Mouse (Mus musculus) heart, embryonic 11.5 days (tissue): ENCODE results near the gene Trir. TPM values are rescaled to one million over a fixed set of nuclear protein-coding genes. Genes with fewer than 3 reads are reported as not detected.

Experiments
- ATAC-seq: fragments of 200-750 bp; cut with Nextera tagmentation; replicated peaks from 2 replicates; pipeline ENCODE4 v1.8.0; 2017; ENCODE audit warnings: moderate library complexity; ENCODE audit not compliant: insufficient number of reproducible peaks, low FRiP score, low TSS enrichment
- H3K27ac ChIP-seq: fragments of 300-500 bp; sonication (generic); 2 replicates; pipeline ENCODE4 v1.5.1; 2014; ENCODE audit warnings: mild to moderate bottlenecking, low read depth, low read length
- H3K27me3 ChIP-seq: fragments of 300-500 bp; sonication (generic); 2 replicates; pipeline ENCODE4 v1.6.1; 2014; ENCODE audit warnings: mild to moderate bottlenecking, low read length, mixed read lengths; ENCODE audit not compliant: control insufficient read depth, insufficient read depth
- H3K36me3 ChIP-seq: fragments of 300-500 bp; sonication (generic); 2 replicates; pipeline ENCODE4 v1.6.1; 2014; ENCODE audit warnings: mild to moderate bottlenecking, low read length, moderate library complexity, mixed read lengths; ENCODE audit not compliant: control insufficient read depth, insufficient read depth
- H3K4me1 ChIP-seq: fragments of 300-500 bp; sonication (generic); 2 replicates; pipeline ENCODE4 v1.6.1; 2014; ENCODE audit warnings: low read length; ENCODE audit not compliant: control insufficient read depth, insufficient read depth
- H3K4me2 ChIP-seq: fragments of 300-500 bp; sonication (generic); 2 replicates; pipeline ENCODE4 v1.6.1; 2014; ENCODE audit warnings: mild to moderate bottlenecking, moderate library complexity
- H3K4me3 ChIP-seq: fragments of 300-500 bp; sonication (generic); 2 replicates; pipeline ENCODE4 v1.5.1; 2014; ENCODE audit warnings: low read depth, low read length
- H3K9ac ChIP-seq: fragments of 300-500 bp; sonication (generic); 2 replicates; pipeline ENCODE4 v1.6.1; 2014; ENCODE audit warnings: mild to moderate bottlenecking, low read depth, low read length, moderate library complexity
- H3K9me3 ChIP-seq: fragments of 300-500 bp; sonication (generic); replicated peaks from 2 replicates; pipeline ENCODE4 v1.6.1; 2016; ENCODE audit warnings: low read length; ENCODE audit not compliant: control insufficient read depth
- WGBS: fragments of 180-500 bp; shearing (Covaris S2); extraction: QIAGEN DNeasy Blood & Tissue Kit; methylation state at CpG from one replicate; pipeline ENCODE4 v1.1.7; 2014; ENCODE audit not compliant: insufficient replicate concordance; 5-methylcytosine and 5-hydroxymethylcytosine counted together
- polyA plus RNA-seq: library from polyadenylated mRNA; unstranded; fragments of >200 nt; fragmentation: Nextera tagmentation; extraction: Ambion mirVana; gene quantifications from 2 replicates; pipeline ENCODE4 v1.2.1, GENCODE M21; 2014

Gene Trir
- polyA plus RNA-seq, 1 experiment from 2014 or later = 101 TPM

DNA sequence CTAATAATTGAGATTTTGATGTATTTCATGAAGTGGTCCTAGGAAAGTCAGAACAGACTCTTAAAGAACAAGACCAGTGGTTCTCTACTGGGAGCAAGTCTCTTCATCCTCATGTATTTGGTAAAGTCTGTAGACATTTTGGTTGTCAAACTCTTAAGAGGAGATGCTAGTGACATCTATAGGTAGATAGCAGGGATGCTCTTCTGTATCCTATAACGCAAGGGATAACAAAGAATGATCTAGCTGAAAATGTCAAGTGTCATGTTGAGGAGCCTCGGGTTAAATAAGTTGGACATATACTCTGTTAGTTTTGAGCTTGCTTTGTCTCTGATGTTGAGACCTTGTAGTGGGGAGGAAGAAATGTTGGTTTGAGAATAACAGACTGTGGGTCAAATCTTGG lies 1.3 kb downstream of the Trir start:
- H3K4me1 ChIP-seq = peaks cover 31% of the 10 kb centered on the region
- peak overlapping the region; percentile 96 for H3K4me3 ChIP-seq
- peak overlapping the region; percentile 99 for H3K9ac ChIP-seq
- H3K27me3 ChIP-seq = no peaks in the 10 kb centered on the region
- H3K27ac ChIP-seq = no peak overlapping the region
- peaks cover 18% of the 10 kb centered on the region for H3K36me3 ChIP-seq
- no peaks in the 10 kb centered on the region for H3K9me3 ChIP-seq
- no peak for ATAC-seq
- WGBS = 26% methylated on average over 2 of the region's 2 CpGs
- peak overlapping the region; percentile 91 for H3K4me2 ChIP-seq

GRCm38 (mm10) chr8:85029271-85029670 lies 2.6 kb downstream of the Trir start:
- ATAC-seq = no peak
- Histone ChIP-seq H3K4me1 (peaks cover 29% of the 10 kb centered on the region), H3K9me3 (no peaks in the 10 kb centered on the region), H3K27ac (no peak overlapping the region), H3K4me3 (no peak overlapping the region), H3K36me3 (peaks cover 17% of the 10 kb centered on the region), H3K4me2 (0 out of 2 replicates have a peak overlapping the region, but pooled peaks have one; percentile 91), H3K27me3 (no peaks in the 10 kb centered on the region), H3K9ac (no peak overlapping the region)
- 85% methylated on average over 14 of the region's 14 CpGs for WGBS

DNA sequence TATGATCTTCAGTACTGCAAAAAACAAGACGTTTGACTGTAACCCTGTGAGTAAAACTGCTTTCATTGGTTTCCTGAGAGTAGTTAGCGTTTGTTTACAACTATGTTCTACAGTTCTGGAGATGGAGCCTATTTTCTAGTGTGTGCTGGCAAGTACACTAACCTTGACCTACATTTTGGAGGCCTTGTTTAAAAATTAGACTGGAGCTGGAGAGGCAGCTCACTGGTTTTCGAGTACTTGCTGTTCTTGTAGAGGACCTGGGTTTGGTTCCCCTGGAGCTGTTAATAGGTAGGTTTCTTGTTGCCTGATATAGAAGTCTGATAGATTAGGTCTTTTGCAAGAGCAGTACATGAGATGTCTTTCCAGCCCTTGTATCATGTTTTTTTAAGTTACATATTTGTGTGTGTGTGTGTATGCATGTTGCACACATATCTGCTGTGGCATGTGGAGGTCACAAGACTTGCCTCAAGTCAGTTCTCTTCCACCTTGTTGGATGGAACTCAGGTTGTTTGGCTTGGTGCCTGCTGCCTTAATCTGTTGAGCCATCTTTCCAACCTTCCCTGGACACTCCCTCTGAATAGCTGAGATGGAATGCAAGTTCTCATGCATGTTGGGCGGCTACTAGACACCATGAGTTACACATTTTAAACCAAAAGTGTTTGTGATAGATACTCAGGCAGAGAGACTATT lies 6.1 kb downstream of the Trir start:
- Histone ChIP-seq H3K4me2 (no peak overlapping the region), H3K27me3 (no peaks in the 10 kb centered on the region), H3K4me1 (peaks cover 27% of the 10 kb centered on the region), H3K9me3 (no peaks in the 10 kb centered on the region), H3K27ac (no peak overlapping the region), H3K4me3 (no peak overlapping the region), H3K9ac (no peak overlapping the region), H3K36me3 (peaks cover 17% of the 10 kb centered on the region)
- ATAC-seq = no peak
- 77% methylated on average over 4 of the region's 4 CpGs for WGBS

- H3K27me3 ChIP-seq = no peaks in the 10 kb centered on the region
- peaks cover 17% of the 10 kb centered on the region for H3K36me3 ChIP-seq
- H3K27ac ChIP-seq = no peak overlapping the region
- WGBS = 54% methylated on average over 1 of the region's 1 CpGs
- no peak for ATAC-seq
- H3K4me1 ChIP-seq = peaks cover 24% of the 10 kb centered on the region
- H3K9ac ChIP-seq = no peak overlapping the region
- H3K4me3 ChIP-seq = no peak overlapping the region
- no peaks in the 10 kb centered on the region for H3K9me3 ChIP-seq
- H3K4me2 ChIP-seq = no peak overlapping the region
Measured at GRCm38 (mm10) chr8:85033867-85034266, 7.2 kb downstream of the Trir start.

DNA sequence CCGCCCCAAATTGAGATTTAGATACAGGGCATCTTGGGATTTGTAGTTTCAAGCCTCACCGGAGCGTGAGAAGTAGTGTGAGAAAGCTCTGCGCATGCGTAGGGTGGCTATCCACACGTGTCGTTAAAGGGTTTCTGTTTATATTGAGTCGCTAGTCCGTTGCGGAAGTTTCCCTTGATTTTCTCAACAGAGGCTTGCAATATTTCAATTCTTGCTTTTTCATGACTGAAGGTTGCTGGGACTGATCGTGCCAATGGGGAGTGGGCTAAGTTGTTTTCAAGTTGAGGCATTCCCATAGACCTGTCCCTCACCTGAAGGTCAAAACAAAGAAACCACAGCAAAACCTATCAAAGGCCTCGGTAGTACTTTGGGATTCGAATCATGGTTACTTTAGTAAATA lies 8.1 kb downstream of the Trir start:
- no peaks in the 10 kb centered on the region for H3K27me3 ChIP-seq
- H3K27ac ChIP-seq = peak overlapping the region; percentile 54
- H3K36me3 ChIP-seq = peaks cover 15% of the 10 kb centered on the region
- no peaks in the 10 kb centered on the region for H3K9me3 ChIP-seq
- ATAC-seq = no peak
- H3K4me1 ChIP-seq = peaks cover 22% of the 10 kb centered on the region
- 3% methylated on average over 13 of the region's 13 CpGs for WGBS
- H3K4me2 ChIP-seq = peak overlapping the region; percentile 97
- peak overlapping the region; percentile 94 for H3K9ac ChIP-seq
- H3K4me3 ChIP-seq = peak overlapping the region; percentile 94

GRCm38 (mm10) chr8:85035165-85035727 lies 8.6 kb downstream of the Trir start:
- H3K36me3 ChIP-seq = peaks cover 12% of the 10 kb centered on the region
- peak overlapping the region; percentile 94 for H3K9ac ChIP-seq
- H3K4me2 ChIP-seq = peak overlapping the region; percentile 97
- no peak for ATAC-seq
- WGBS = 5% methylated on average over 12 of the region's 12 CpGs
- H3K4me1 ChIP-seq = peaks cover 22% of the 10 kb centered on the region
- peak overlapping the region; percentile 94 for H3K4me3 ChIP-seq
- peak overlapping the region; percentile 99 for H3K27ac ChIP-seq
- H3K9me3 ChIP-seq = no peaks in the 10 kb centered on the region
- H3K27me3 ChIP-seq = no peaks in the 10 kb centered on the region

GRCm38 (mm10) chr8:85035728-85036310 lies 9.2 kb downstream of the Trir start:
- ATAC-seq = no peak
- no peaks in the 10 kb centered on the region for H3K27me3 ChIP-seq
- 1% methylated on average over 15 of the region's 15 CpGs for WGBS

DNA sequence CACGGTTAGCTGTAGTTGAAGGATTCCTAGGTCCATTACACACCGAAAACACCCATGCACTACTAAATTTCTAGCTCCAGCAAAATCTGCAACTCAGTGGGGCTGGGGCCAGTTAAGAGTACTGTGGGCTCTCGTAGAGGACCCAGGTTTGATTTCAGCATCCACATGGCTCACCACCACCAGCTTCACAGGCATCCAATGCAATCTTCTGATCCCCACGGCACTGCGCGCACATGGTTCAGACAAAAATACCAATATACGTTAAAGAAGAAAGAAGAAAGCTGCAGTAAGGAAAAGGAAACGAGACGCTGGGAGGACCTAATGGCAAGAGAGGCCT lies 9.7 kb downstream of the Trir start:
- no peaks in the 10 kb centered on the region for H3K27me3 ChIP-seq
- H3K36me3 ChIP-seq = peaks cover 20% of the 10 kb centered on the region
- H3K9ac ChIP-seq = peak overlapping the region; percentile 94
- peak overlapping the region; percentile 94 for H3K4me3 ChIP-seq
- no peak for ATAC-seq
- peak overlapping the region; percentile 97 for H3K4me2 ChIP-seq
- no peaks in the 10 kb centered on the region for H3K9me3 ChIP-seq
- under 1% methylated on average over 9 of the region's 9 CpGs for WGBS
- peaks cover 22% of the 10 kb centered on the region for H3K4me1 ChIP-seq
- peak overlapping the region; percentile 99 for H3K27ac ChIP-seq

More at GRCm38 (mm10) chr8:85035728-85036310, 9.2 kb downstream of the Trir start:
- Histone ChIP-seq H3K9ac (peak overlapping the region; percentile 94), H3K4me3 (peak overlapping the region; percentile 94), H3K4me2 (peak overlapping the region; percentile 97), H3K27ac (peak overlapping the region; percentile 99), H3K36me3 (peaks cover 14% of the 10 kb centered on the region), H3K4me1 (peaks cover 22% of the 10 kb centered on the region), H3K9me3 (no peaks in the 10 kb centered on the region)
